Mouse (Mus musculus): ENCODE data around the gene Dstyk.
A peak's percentile ranks its signal among the peaks of the same experiment; 100 is the strongest.

Dstyk gene

DNA sequence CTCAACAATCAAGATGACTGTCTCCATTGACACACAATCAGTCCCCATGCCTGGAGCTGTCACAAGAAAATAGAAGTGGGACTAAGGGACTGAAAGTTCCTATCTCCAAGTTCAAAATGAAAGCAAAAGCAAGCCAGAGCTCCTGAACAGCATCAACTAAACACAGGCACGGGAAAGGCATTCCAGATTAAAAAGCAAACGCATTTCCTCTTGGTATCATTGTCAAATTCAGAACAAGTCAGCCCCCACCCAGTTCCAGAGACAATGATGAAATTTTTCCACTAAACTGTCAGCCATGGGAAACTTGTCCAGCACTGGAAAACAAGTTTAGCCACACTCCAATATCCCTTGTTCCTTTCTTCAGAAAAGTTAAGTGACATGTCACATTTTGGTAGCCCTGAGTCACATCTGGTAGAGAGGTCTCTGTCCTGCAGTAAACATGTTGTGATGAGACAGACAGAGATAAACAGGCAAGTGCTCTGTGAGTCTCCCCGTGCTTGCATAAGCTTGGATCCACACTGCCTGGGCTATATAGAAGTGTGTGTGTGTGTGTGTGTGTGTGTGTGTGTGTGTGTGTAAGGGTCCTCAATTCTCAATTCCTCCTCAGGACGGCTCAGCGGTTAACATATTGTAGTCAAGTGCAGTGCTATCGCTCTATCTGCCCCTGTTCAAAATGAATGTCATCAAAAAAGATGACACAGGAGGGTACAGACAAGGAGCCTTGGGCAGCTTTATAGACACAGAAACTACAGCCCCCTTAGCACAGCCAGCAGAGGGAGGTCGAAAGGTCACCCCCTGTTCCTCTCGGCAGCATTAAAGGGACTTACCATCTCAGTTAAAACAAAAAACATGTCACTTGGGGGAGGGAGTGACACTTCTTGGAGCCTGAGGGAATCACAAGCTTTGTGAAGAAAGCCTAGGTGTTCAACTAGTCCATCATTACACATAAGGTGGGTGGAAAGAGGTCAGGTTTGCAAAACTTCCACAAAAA, 28.2 kb upstream of the Dstyk start:
- no peak for DNase-seq (ENCODE audit: low spot score)

- DNase-seq (ENCODE audit: low spot score) = no peak
These were observed 27.3 kb upstream of the Dstyk start for GRCm38 (mm10) chr1:132389886-132390585.

GRCm38 (mm10) chr1:132390691-132391579, 26.4 kb upstream of the Dstyk start, which contains the start of gene Tmcc2:
Gene Tmcc2 (minus strand): TSS chr1:132391281.
- no peak for DNase-seq (ENCODE audit: low spot score)

DNA sequence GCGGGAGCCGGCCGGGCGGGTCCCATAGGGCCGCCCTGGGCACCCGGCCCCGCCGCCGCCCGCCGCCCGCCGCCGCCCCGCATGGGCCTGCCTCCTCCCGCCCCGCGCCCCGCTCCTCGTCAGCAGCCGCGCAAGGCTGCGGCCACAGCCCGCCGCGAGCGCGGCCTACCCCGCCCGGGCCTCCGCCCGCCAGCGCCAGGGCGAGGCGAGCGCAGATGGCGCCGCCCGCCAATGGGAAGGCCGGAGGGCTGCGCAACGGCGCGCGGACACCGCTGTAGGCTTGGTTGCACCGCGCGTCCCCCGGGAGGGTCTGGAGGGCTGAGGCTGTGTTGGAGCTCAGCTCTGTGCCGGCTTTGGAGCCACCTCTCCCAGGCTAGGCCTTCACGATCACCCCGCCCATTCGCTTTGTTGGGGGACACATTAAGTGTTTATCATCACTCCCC, 25.8 kb upstream of the Dstyk start:
- peak; percentile 53 for DNase-seq (ENCODE audit: low spot score)

- DNase-seq (ENCODE audit: low spot score) = no peak
These were observed 24.5 kb upstream of the Dstyk start for GRCm38 (mm10) chr1:132392872-132393271.

DNA sequence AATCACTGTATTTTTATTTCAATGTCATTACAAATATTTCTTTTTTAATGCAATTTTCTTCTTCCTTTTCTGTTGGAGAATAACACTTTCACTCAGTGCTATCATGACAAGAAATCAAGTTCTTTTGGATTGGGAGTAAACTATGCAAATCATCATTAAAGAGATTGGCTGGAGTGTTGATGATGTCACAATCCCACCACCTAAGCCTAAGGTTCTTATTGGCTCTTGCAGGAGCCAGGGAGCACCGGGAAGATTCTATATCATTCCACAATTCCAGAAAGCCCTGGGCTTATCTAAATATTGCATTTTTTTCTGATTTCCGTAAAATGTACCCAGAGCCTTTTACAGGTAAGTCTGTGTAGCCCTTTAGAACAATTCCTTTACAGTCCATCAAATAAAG, 20.6 kb upstream of the Dstyk start:
- DNase-seq (ENCODE audit: low spot score) = no peak

GRCm38 (mm10) chr1:132400538-132400937, 16.8 kb upstream of the Dstyk start:
- DNase-seq (ENCODE audit: low spot score) = no peak

- no peak for DNase-seq (ENCODE audit: low spot score)
These were observed 15.5 kb upstream of the Dstyk start for GRCm38 (mm10) chr1:132401843-132402242.

GRCm38 (mm10) chr1:132410657-132411056, 6.7 kb upstream of the Dstyk start:
- no peak for DNase-seq (ENCODE audit: low spot score)

- no peak for DNase-seq (ENCODE audit: low spot score)
These were observed 962 bp upstream of the Dstyk start for GRCm38 (mm10) chr1:132416244-132416942.

DNA sequence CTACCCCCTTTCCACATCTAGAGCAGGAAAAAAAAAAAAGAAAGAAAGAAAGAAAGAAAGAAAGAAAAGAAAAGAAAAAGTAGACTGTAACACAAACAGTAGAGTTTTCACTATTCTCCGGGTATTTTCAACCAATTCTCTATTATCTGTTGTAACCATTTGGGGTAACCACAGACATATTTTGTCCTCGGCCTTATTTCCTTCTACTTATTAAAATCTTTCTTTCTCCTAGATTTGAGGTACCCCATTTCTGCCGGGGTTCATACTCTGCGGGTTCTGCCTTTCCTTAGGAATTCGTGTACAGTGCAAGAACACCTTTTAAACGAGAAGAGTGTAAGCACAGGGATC, 438 bp upstream of the Dstyk start:
- DNase-seq (ENCODE audit: low spot score) = no peak

DNA sequence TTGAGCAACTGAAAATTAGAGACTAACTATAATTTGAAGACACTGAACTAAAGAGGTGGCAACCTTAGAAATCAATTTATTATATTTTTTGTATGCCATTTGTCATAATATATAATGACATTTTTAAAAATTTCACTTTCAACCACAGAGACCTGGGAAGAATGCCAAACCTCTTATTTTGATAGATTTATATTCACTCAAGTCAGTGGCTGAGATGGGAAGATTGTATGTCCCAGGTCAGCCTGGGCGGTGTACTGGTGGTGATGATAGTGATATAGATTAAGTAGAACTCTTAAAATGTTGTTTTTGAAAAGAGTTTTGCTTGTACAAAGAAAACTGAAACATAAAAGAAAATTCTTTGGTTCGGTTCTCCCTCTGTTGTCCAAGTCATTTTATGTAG, 2.9 kb downstream of the Dstyk start:
- DNase-seq (ENCODE audit: low spot score) = no peak

DNA sequence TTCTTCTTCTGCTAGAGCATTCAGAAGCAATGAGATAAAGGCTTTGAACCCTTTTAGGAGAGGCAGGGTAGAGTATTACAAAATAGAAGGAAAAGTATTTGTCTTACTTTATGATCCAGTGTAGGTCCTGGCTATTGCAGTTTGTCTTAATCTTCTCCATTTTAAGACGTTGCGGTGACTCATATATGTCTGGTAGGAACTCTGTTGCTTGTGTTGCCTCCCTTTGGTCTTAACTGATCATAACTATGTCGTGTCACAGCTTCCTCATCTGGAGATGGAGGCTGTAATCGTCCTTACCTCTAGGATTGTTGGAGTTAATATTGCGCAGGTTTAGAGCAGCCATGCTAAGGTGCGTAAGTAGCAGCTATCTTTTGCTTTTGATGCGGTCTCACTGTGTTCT, 3.3 kb downstream of the Dstyk start:
- DNase-seq (ENCODE audit: low spot score) = no peak

- DNase-seq (ENCODE audit: low spot score) = no peak
These were observed 5.7 kb downstream of the Dstyk start for GRCm38 (mm10) chr1:132422912-132423696.

DNA sequence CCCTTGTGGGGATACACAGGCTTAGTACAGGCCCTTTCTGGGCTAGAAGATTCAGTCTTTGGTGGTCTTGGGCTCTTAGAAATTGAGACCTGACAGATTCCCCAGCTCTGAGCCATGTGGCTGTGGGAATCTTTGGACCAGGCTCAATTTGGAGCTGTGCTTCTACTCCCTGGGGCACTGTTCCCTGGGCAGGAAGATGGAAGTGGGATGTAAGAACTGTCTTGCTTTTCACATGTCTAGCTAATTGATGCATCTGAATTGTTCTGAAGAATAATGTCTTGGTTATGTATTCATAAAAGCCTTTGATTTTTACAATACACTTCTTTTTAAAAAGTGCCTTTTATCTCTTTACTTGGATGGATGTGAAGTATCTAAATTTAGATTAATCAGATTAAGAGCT, 8.2 kb downstream of the Dstyk start:
- no peak for DNase-seq (ENCODE audit: low spot score)

GRCm38 (mm10) chr1:132430818-132431217, 13.5 kb downstream of the Dstyk start:
- no peak for DNase-seq (ENCODE audit: low spot score)

GRCm38 (mm10) chr1:132431716-132432115, 14.4 kb downstream of the Dstyk start:
- no peak for DNase-seq (ENCODE audit: low spot score)

GRCm38 (mm10) chr1:132433349-132433748, 16.0 kb downstream of the Dstyk start:
- no peak for DNase-seq (ENCODE audit: low spot score)

GRCm38 (mm10) chr1:132434032-132434431, 16.7 kb downstream of the Dstyk start:
- no peak for DNase-seq (ENCODE audit: low spot score)

- no peak for DNase-seq (ENCODE audit: low spot score)
These were observed 19.1 kb downstream of the Dstyk start for GRCm38 (mm10) chr1:132436320-132436958.
